Mouse (Mus musculus) limb, embryonic 11.5 days (tissue): ENCODE data around the gene Smarcc2. TPM values are rescaled to one million over a fixed set of nuclear protein-coding genes. Genes with fewer than 3 reads are reported as not detected.

Source experiments
- ATAC-seq: fragments of 200-750 bp; cut with Nextera tagmentation; 2 replicates; pipeline ENCODE4 v1.8.0; 2017; ENCODE audit warnings: low read depth; ENCODE audit not compliant: insufficient number of reproducible peaks, low FRiP score, low TSS enrichment
- DNase-seq: peaks from one replicate; pipeline ENCODE4 v3.0.0-alpha.2; 2015; ENCODE audit warnings: low spot score
- H3K27ac ChIP-seq: fragments of 300-500 bp; sonication (generic); replicated peaks from 2 replicates; pipeline ENCODE4 v1.5.1; 2014; ENCODE audit warnings: low read depth, mild to moderate bottlenecking, low read length
- H3K27me3 ChIP-seq: fragments of 300-500 bp; sonication (generic); 2 replicates; pipeline ENCODE4 v1.6.1; 2014; ENCODE audit warnings: mild to moderate bottlenecking, low read length, mixed read lengths; ENCODE audit not compliant: control insufficient read depth, insufficient read depth
- H3K36me3 ChIP-seq: fragments of 300-500 bp; sonication (generic); 2 replicates; pipeline ENCODE4 v1.6.1; 2014; ENCODE audit warnings: mild to moderate bottlenecking, low read length, moderate library complexity, mixed read lengths; ENCODE audit not compliant: control insufficient read depth, insufficient read depth
- H3K4me1 ChIP-seq: fragments of 300-500 bp; sonication (generic); 2 replicates; pipeline ENCODE4 v1.6.1; 2014; ENCODE audit warnings: low read length, mixed read lengths; ENCODE audit not compliant: control insufficient read depth, insufficient read depth
- H3K4me2 ChIP-seq: fragments of 300-500 bp; sonication (generic); 2 replicates; pipeline ENCODE4 v1.6.1; 2014; ENCODE audit warnings: low read depth, mild to moderate bottlenecking, moderate library complexity; ENCODE audit not compliant: severe bottlenecking
- H3K4me3 ChIP-seq: fragments of 300-500 bp; sonication (generic); 2 replicates; pipeline ENCODE4 v1.5.1; 2014; ENCODE audit warnings: low read depth, low read length
- H3K9ac ChIP-seq: fragments of 300-500 bp; sonication (generic); 2 replicates; pipeline ENCODE4 v1.6.1; 2014; ENCODE audit warnings: mild to moderate bottlenecking, low read length
- H3K9me3 ChIP-seq: fragments of 300-500 bp; sonication (generic); 2 replicates; pipeline ENCODE4 v1.6.1; 2016; ENCODE audit warnings: low read length; ENCODE audit not compliant: control insufficient read depth
- WGBS: fragments of 180-500 bp; shearing (Covaris S2); extraction: QIAGEN DNeasy Blood & Tissue Kit; methylation state at CpG from one replicate; pipeline ENCODE4 v1.1.7; 2014; 5-methylcytosine and 5-hydroxymethylcytosine counted together
- polyA plus RNA-seq: library from polyadenylated mRNA; unstranded; fragments of >200 nt; fragmentation: Nextera tagmentation; extraction: Ambion mirVana; gene quantifications from 2 replicates; pipeline ENCODE4 v1.2.1, GENCODE M21; 2014

Smarcc2 gene
- polyA plus RNA-seq, 1 experiment from 2014 or later: 96.5 TPM

GRCm38 (mm10) chr10:128451014-128451413 lies 8.0 kb upstream of the Smarcc2 start:
- Histone ChIP-seq H3K36me3 (no peaks in the 10 kb centered on the region), H3K4me3 (no peak overlapping the region), H3K4me1 (0 out of 2 replicates have a peak, but pooled peaks cover 3% of the 10 kb centered on the region), H3K27ac (no peak overlapping the region), H3K27me3 (no peaks in the 10 kb centered on the region), H3K9ac (no peak overlapping the region), H3K9me3 (no peaks in the 10 kb centered on the region), H3K4me2 (no peak overlapping the region)
- WGBS: 84% methylated on average over 6 of the region's 6 CpGs
- ATAC-seq (no peak), DNase-seq (no peak)

GRCm38 (mm10) chr10:128454471-128454870 lies 4.6 kb upstream of the Smarcc2 start:
- no peak overlapping the region for H3K4me3 ChIP-seq
- no peak overlapping the region for H3K9ac ChIP-seq
- no peak overlapping the region for H3K27ac ChIP-seq
- no peak overlapping the region for H3K4me2 ChIP-seq
- no peaks in the 10 kb centered on the region for H3K9me3 ChIP-seq
- 0 out of 2 replicates have a peak, but pooled peaks cover 3% of the 10 kb centered on the region for H3K4me1 ChIP-seq
- DNase-seq (no peak), ATAC-seq (no peak)
- H3K36me3 ChIP-seq: no peaks in the 10 kb centered on the region
- H3K27me3 ChIP-seq: no peaks in the 10 kb centered on the region
- 79% methylated on average over 3 of the region's 3 CpGs for WGBS

GRCm38 (mm10) chr10:128455280-128455679 lies 3.8 kb upstream of the Smarcc2 start:
- H3K9ac ChIP-seq: no peak overlapping the region
- no peak overlapping the region for H3K4me3 ChIP-seq
- H3K4me2 ChIP-seq: no peak overlapping the region
- no peak for ATAC-seq
- no peak overlapping the region for H3K27ac ChIP-seq
- 2% methylated on average over 6 of the region's 6 CpGs for WGBS
- no peaks in the 10 kb centered on the region for H3K36me3 ChIP-seq
- DNase-seq: peak; percentile 65
- H3K4me1 ChIP-seq: 0 out of 2 replicates have a peak, but pooled peaks cover 5% of the 10 kb centered on the region
- no peaks in the 10 kb centered on the region for H3K9me3 ChIP-seq
- no peaks in the 10 kb centered on the region for H3K27me3 ChIP-seq

GRCm38 (mm10) chr10:128457676-128458075 lies 1.4 kb upstream of the Smarcc2 start:
- H3K27ac ChIP-seq: no peak overlapping the region
- ATAC-seq (no peak), DNase-seq (no peak)
- H3K9me3 ChIP-seq: no peaks in the 10 kb centered on the region
- H3K4me2 ChIP-seq: no peak overlapping the region
- no peak overlapping the region for H3K4me3 ChIP-seq
- H3K27me3 ChIP-seq: no peaks in the 10 kb centered on the region
- H3K9ac ChIP-seq: no peak overlapping the region
- peaks cover 15% of the 10 kb centered on the region for H3K4me1 ChIP-seq
- peaks cover 3% of the 10 kb centered on the region; the same call in 1 of the 2 replicates for H3K36me3 ChIP-seq
- WGBS: 83% methylated on average over 6 of the region's 6 CpGs

GRCm38 (mm10) chr10:128458348-128458718 lies 715 bp upstream of the Smarcc2 start:
- Histone ChIP-seq H3K4me2 (peak overlapping the region; percentile 81), H3K9me3 (no peaks in the 10 kb centered on the region), H3K9ac (peak overlapping the region; percentile 98), H3K27ac (peak overlapping the region; percentile 94), H3K36me3 (peaks cover 5% of the 10 kb centered on the region; the same call in 1 of the 2 replicates), H3K4me3 (peak overlapping the region; percentile 90), H3K4me1 (peaks cover 15% of the 10 kb centered on the region), H3K27me3 (no peaks in the 10 kb centered on the region)
- peak; percentile 99 for DNase-seq
- peak; percentile 75; the same call in 1 of the 2 replicates for ATAC-seq
- WGBS: under 1% methylated on average over 29 of the region's 29 CpGs

GRCm38 (mm10) chr10:128459409-128460269 lies 591 bp downstream of the Smarcc2 start:
- Histone ChIP-seq H3K36me3 (peaks cover 12% of the 10 kb centered on the region), H3K4me3 (peak overlapping the region; percentile 90), H3K27ac (peak overlapping the region; percentile 94), H3K9ac (peak overlapping the region; percentile 98), H3K9me3 (no peaks in the 10 kb centered on the region), H3K27me3 (no peaks in the 10 kb centered on the region), H3K4me2 (peak overlapping the region; percentile 81), H3K4me1 (peaks cover 15% of the 10 kb centered on the region)
- WGBS: 2% methylated on average over 30 of the region's 67 CpGs
- ATAC-seq (peak; percentile 46), DNase-seq (peak; percentile 71)

- peak overlapping the region; percentile 81 for H3K4me2 ChIP-seq
- peaks cover 12% of the 10 kb centered on the region for H3K4me1 ChIP-seq
- H3K36me3 ChIP-seq: peaks cover 15% of the 10 kb centered on the region
- DNase-seq (peak; percentile 29), ATAC-seq (no peak)
- 3% methylated on average over 5 of the region's 5 CpGs for WGBS
- H3K27me3 ChIP-seq: no peaks in the 10 kb centered on the region
- H3K9ac ChIP-seq: peak overlapping the region; percentile 98
- H3K9me3 ChIP-seq: no peaks in the 10 kb centered on the region
- peak overlapping the region; percentile 90 for H3K4me3 ChIP-seq
- no peak overlapping the region for H3K27ac ChIP-seq
Measured at GRCm38 (mm10) chr10:128460270-128460630, 1.2 kb downstream of the Smarcc2 start.

- H3K27ac ChIP-seq: no peak overlapping the region
- ATAC-seq: no peak
- H3K27me3 ChIP-seq: no peaks in the 10 kb centered on the region
- peaks cover 44% of the 10 kb centered on the region for H3K36me3 ChIP-seq
- H3K4me2 ChIP-seq: no peak overlapping the region
- no peaks in the 10 kb centered on the region for H3K9me3 ChIP-seq
- no peaks in the 10 kb centered on the region for H3K4me1 ChIP-seq
- no peak overlapping the region for H3K4me3 ChIP-seq
- no peak overlapping the region for H3K9ac ChIP-seq
- WGBS: 93% methylated on average over 12 of the region's 12 CpGs
- DNase-seq: no peak
Measured at GRCm38 (mm10) chr10:128474366-128474765, 15.3 kb downstream of the Smarcc2 start.
